9 mouse cellular contexts compared by ENCODE assay signal in the genomic region with DNA sequence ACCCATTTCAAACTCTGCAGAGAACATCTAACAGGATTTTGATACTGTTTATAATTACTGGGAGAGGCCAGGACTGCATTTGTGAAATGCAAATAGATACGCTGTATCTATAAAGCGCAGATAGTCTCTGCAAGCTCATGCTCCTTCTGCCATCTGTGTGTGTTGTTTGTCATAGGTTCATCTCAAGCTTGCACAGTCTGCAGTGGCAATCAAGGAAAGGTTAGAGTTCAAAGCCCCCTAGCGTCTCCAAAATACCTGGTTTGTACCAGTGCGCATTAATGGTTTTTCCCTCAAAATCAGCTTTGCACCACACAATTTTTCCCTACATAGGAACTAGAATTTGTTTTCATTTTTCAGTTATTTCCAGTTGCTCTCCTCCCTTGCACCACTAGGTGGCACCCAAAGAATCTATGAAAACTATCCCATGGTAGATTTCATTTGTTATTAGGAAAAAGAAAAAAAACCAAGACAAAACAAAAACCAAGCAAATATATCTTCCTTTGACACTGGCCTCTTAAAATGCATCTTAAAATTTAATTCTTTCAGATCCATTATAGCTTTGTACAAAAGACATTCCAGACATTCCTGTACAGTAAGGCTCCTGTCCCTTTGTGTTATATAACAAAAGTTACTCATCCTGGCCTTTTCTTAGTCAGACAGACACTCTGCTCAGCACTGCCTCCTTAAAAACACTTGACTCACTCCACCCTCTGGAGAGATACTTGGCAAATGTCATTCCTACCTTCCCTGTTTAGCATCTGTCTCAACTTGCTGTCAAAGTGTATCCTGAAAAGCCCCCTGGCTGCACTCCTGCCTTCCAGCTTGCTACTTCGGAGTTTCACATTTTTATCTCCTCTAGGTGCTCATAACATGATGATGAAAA.
DNase-seq lines count a peak whose midpoint lies in the region; ATAC-seq lines count a peak whose summit lies in the region.
"Had no signal": no experiment of that assay in that cellular context is flagged by ENCODE, and none has a peak within 500 bp of the region (broad histone marks: within the 10 kb centered on the region; RNA-seq: fewer than 3 reads in every experiment).

No protein-coding gene starts in this region.

- no peaks in the 10 kb centered on the region for H3K36me3 ChIP-seq in intestine, embryonic 14.5 days (ENCODE audit: control insufficient read depth, insufficient read depth, low read length)
- H3K36me3 ChIP-seq in intestine, embryonic 16.5 days (ENCODE audit: control insufficient read depth, insufficient read depth, low read length): no peaks in the 10 kb centered on the region
- H3K36me3 ChIP-seq: neural tube, embryonic 12.5 days had no signal

- no peak overlapping the region for H3K9ac ChIP-seq in intestine, embryonic 14.5 days (ENCODE audit: low read length)
- H3K9ac ChIP-seq in intestine, embryonic 16.5 days (ENCODE audit: low read depth, low read length): no peak overlapping the region
- H3K9ac ChIP-seq: neural tube, embryonic 12.5 days had no signal

- 0 out of 2 replicates have a peak, but pooled peaks have one; percentile 36 for ATAC-seq in intestine, embryonic 14.5 days (replicated peaks; ENCODE audit: low FRiP score, low TSS enrichment, low read depth)
- ATAC-seq in intestine, embryonic 16.5 days: no peak
- peak; percentile 77 for ATAC-seq in common myeloid progenitor, adult 5-6 weeks (replicated peaks; ENCODE audit: low read depth, poor library complexity, severe bottlenecking)
- ATAC-seq in megakaryocyte progenitor cell, adult 5-6 weeks (replicated peaks; ENCODE audit: poor library complexity): peak; percentile 68

- H3K27me3 ChIP-seq in intestine, embryonic 14.5 days (replicated peaks; ENCODE audit: control insufficient read depth, insufficient read depth, low read length): no peaks in the 10 kb centered on the region
- H3K27me3 ChIP-seq in intestine, embryonic 16.5 days (replicated peaks; ENCODE audit: control insufficient read depth, insufficient read depth, low read length): no peaks in the 10 kb centered on the region
- H3K27me3 ChIP-seq: neural tube, embryonic 12.5 days had no signal

- no peak overlapping the region for H3K4me3 ChIP-seq in intestine, embryonic 14.5 days (ENCODE audit: low read depth, low read length)
- H3K4me3 ChIP-seq in intestine, embryonic 16.5 days (ENCODE audit: low read length): no peak overlapping the region
- H3K4me3 ChIP-seq: neural tube, embryonic 12.5 days had no signal

- no peak overlapping the region for H3K27ac ChIP-seq in intestine, embryonic 14.5 days (ENCODE audit: low read depth)
- no peak overlapping the region for H3K27ac ChIP-seq in intestine, embryonic 16.5 days (ENCODE audit: low read length)
- H3K27ac ChIP-seq: neural tube, embryonic 12.5 days had no signal

- H3K4me2 ChIP-seq in intestine, embryonic 14.5 days (ENCODE audit: low read length): no peak overlapping the region
- H3K4me2 ChIP-seq in intestine, embryonic 16.5 days (ENCODE audit: low read depth, low read length): no peak overlapping the region
- H3K4me2 ChIP-seq: neural tube, embryonic 12.5 days had no signal

- no peaks in the 10 kb centered on the region for H3K4me1 ChIP-seq in intestine, embryonic 14.5 days (replicated peaks; ENCODE audit: control insufficient read depth, insufficient read depth, low read length)
- no peaks in the 10 kb centered on the region for H3K4me1 ChIP-seq in intestine, embryonic 16.5 days (ENCODE audit: control insufficient read depth, insufficient read depth, low read length)
- H3K4me1 ChIP-seq: neural tube, embryonic 12.5 days had no signal

- 67% methylated on average over 5 of the region's 5 CpGs for WGBS in intestine, embryonic 14.5 days
- 72% methylated on average over 5 of the region's 5 CpGs for WGBS in intestine, embryonic 16.5 days

- H3K9me3 ChIP-seq in intestine, embryonic 14.5 days (ENCODE audit: control insufficient read depth, low read length): no peaks in the 10 kb centered on the region
- no peaks in the 10 kb centered on the region for H3K9me3 ChIP-seq in intestine, embryonic 16.5 days (ENCODE audit: control insufficient read depth, low read length)
- H3K9me3 ChIP-seq: neural tube, embryonic 12.5 days had no signal

- DNase-seq in intestine, embryonic 14.5 days (ENCODE audit: low spot score): peak; percentile 73
- DNase-seq in NIH3T3 (ENCODE audit: low read depth): peak; percentile 80
- DNase-seq in heart, adult 9 months (ENCODE audit: low spot score in 2 of 2): peak; percentile 10 to 17
- peak; percentile 66 to 84 for DNase-seq in layer of hippocampus, postnatal 14 days (ENCODE audit: low spot score in 2 of 2)
- DNase-seq in thymus, postnatal 14 days: peak; percentile 10

Comparison
In these comparisons a context has a peak if more than half of its experiments do, and no peak if none do; other contexts are left out.
1. DNase-seq: peak in every context shown above with its lines; median percentile 80 in NIH3T3; 75 in layer of hippocampus, postnatal 14 days; 73 in intestine, embryonic 14.5 days; 14 in heart, adult 9 months; 10 in thymus, postnatal 14 days.